Mouse (Mus musculus): ENCODE results near the gene Rec114.

Rec114 gene

DNA sequence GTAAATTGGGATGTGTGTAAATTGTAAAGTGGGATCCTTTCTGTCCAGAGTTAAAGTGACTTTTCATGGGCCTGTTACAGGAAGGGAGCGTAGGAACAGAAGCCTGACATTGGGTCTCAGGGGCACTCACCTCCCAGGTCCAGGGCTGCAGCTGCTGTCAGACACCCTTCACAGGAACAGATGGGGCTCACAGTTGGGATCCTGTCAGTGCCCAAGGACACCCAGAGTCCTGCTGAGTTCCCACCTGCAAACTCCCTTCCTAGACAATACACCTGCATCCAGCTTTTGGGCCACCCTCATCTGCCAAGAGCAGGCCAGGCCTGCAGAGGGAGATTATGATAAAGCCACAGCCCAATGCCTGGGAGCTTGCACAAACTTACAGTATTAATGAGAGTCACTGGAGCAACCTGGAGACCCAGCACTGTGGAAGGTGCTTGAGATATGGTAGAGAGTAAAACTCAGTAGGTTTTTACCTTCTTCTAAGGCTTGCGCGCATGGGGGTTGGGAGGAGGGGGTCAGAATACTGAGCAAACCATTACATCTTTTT, at the start of gene Rec114:
TSS of gene Rec114 (minus strand) at position 263 of the 547 bp plus-strand sequence.
- no peak for DNase-seq (ENCODE audit: low read depth, low spot score)

DNA sequence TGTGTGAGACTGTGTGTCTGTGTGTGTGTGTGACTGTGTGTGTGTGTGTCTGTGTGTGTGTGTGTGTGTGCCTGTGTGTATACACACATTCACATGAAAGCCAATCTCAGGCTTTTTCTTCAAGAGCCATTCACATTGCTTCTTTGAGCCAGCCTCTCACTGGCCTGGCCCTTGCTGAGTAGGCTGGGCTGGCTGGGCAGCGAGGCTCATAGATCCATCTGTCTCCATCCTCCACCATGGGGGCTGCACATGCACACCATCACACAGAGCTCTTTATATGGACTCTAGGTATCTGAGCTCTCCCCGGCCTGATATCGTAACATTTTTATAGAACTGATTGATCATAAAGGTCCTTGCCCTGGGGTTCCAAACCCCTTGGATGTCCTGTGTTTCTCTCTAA, 45.7 kb upstream of the Rec114 start:
- no peak for DNase-seq (ENCODE audit: low read depth, low spot score)

DNA sequence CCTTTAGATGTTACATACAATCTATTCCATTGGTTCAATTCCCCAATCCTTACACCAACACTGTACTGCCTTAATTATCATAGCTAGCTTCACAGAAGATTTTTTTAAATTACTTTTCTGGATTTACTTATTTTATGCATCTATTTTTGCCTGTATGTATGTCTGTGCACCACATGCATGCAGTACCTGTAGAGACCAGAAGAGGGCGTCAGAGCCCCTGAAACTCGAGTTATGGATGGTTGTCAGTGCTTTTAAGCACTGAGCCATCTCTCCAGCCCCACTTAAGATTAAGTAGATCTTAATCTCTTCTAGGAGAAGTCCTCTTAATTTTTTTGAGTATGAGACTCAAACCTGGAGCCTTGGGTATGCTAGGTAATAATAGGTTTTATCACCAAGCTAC, 31.6 kb upstream of the Rec114 start:
- peak; percentile 9 for DNase-seq (ENCODE audit: low read depth, low spot score)

DNA sequence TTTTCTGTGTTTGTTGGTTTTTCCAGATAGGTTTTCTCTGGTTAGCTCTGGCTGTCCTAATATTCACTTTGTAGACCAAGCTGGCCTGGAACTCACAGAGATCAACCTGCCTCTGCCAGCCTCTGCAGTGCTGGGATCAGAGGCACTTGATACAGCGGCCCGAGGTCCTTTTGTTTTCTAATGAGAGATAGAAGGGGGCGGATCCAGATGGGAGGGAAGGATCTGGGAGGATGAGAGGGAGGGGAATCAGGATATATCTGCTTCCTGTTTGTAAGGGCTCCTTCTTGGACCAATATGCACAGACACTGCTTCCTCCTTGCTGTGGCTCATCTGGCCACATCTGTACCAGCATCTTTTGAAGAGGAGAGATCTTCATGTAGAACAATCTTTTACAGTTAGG, 31.0 kb upstream of the Rec114 start:
- DNase-seq (ENCODE audit: low read depth, low spot score): no peak

DNA sequence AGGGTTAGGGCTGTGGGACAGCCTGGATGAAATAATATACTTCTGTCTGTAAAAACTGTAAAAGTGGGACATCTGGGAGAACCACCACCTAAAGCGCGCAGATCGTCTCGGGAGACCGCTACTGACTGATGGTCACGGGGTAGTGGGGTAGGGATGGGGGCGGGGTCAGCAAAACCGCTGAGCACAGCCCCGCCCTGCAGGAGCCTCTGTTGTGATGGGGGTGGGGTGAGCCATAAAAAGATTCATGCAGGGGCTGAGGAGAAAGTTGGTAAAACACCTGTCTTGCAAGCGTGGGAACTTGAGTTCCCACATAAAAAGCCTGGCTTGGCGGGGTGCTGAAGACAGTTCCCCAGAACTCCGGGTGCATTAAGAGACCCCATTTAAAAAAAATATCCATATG, 26.2 kb upstream of the Rec114 start:
- no peak for DNase-seq (ENCODE audit: low read depth, low spot score)

DNA sequence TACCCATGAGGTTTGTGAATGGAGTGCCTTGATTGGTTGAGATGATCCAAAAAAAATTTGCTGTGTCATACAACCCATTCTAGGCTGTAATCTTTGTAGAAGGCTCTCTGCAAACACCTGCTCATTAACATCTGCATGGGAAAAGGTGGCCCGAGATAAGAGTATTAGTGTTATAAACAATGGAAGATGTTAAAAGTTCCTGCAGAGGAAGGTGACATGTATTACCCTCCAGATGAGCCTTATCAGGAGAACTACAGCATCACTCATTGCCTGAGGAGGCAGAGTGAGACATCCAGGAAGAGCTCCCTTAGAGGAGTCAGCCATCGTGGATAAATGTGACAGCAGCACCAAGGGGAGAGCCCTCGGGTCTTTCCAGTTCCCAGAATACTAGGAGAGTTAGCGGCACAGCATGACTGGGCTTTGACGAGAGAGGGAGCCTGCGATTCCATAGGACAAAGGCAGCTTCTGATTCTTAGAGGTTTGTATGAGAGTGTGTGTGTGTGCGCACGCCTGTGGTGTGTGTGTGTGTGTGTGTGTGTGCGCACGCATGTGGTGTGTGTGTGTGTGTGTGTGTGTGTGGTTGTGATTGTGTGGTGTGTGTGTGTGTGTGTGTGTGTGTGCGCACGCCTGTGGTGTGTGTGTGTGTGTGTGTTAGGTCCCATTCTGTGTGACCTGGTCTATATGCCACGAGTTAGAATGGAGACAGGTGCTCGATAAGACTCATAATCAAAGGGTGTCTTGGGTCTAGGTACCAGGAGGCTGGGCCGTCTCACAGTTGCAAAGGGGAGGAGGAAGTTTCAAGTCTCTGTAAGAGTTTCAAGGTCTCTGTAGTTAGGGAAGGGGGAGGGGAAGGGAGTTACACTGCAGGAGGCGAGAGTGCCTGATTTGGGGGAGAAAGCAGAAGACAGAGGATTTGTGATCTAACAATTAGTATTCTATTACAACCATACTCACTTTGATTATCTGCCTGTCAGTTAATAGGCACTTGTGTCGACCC, 23.5 kb upstream of the Rec114 start:
- no peak for DNase-seq (ENCODE audit: low read depth, low spot score)

DNA sequence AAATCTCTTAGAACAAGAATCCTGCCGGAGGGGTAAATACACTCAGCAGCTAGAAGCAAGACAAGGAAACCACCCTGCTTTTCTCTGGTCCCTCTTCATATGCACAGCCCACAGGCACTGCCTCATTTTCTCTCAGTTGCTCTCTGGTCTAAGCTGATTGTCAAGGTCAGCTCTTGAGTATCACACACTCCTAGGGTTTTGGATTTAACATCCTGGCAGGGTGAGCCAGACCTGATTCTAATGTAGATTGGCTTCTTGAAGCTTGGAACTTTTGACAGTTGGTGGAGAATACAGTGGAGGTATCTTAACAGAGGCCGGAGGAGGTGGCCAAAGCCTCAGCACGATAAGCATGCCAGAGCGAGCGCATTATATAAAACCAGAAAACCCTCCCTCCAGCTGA, 20.6 kb upstream of the Rec114 start:
- no peak for DNase-seq (ENCODE audit: low read depth, low spot score)

DNA sequence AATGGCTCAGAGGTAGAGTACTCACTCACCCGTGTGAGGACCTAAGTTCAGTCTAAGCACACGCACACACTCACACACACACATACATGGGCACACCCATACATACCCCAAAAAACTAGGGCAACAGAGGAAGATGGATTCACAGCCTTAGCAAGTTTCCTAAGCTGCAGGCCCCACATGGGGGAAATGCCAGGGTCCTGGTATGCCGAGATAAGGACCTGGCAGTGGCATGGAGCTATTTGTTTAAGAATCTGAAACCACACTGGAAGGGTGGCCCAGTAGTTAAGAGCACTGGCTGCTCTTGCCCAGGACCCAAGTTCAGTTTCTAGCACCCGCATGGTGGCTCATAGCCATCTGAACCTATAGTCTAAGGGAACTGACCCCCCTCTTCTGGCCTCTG, 19.4 kb upstream of the Rec114 start:
- no peak for DNase-seq (ENCODE audit: low read depth, low spot score)

DNA sequence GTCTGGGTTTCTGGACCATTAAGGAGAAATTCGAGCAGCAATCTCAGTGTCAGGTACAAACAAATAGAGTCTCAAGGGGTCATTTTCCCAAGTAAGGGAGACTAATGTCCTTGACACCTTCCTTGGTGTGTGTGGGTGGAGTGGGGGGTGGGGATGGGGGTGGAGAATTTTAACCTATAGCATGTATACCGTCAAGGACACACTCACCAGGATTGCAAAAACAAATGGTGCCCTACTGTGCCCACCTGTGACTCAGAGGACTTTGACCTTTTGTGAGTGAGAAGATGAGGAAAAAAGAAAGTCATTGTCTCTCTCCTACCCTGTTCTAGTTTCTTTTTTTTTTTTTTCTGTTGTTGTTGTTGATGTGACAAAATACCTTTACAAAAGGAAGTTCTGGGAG, 18.3 kb upstream of the Rec114 start:
- DNase-seq (ENCODE audit: low read depth, low spot score): no peak

DNA sequence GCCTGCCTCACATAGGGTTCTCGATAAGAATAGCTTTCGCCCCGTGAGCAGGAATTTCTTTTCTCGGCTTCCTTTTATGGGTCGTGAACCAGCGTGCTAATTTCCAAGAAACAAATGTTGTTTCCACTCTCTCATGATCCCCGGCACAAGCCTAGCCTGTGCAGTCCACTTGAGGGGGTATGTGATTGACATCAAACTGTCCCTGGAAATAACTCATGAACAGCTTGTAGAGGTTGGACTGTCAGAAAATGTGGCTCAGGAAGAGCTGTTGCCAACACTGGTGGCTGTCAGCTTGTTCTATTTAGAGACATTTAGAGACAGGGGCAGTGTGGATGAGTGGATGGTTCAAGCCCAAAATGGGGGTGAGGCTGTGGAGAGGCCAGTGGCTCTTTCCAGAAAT, 15.0 kb upstream of the Rec114 start:
- DNase-seq (ENCODE audit: low read depth, low spot score): no peak

DNA sequence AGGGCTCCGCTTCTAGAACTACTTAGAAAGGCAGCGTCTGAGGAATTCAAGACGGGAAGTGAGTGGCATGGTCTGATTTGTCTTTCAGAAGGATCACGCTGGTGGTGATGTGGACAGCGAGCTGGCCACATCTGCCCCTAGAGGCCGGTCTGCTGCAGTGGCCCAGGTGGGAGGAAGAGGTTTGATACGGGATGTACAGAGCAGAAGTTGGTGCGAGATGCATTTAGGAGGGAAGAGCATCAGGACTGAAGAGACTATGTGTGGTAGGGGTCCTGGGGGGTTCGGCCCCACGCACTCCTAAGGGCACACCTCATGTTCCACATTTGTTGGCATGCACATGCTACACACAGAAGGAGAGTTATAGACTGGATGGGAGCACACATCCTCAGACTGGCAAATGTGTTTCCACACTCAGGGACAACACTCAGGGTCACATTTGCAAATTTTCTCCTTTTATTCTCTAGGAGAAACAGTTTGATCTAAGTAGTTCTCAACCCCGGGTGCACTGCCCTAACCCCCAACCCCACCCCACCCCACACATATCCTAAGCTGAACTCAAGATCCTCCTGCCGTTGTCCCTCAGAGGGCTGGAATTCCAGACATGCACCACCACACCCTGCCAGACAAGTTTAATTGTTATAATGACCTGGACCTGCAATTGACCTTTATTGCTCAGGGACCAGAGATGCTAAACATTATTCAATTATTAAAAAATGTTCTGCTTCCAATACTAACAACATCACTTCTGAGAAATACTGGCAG, 12.8 kb upstream of the Rec114 start:
- DNase-seq (ENCODE audit: low read depth, low spot score): no peak

DNA sequence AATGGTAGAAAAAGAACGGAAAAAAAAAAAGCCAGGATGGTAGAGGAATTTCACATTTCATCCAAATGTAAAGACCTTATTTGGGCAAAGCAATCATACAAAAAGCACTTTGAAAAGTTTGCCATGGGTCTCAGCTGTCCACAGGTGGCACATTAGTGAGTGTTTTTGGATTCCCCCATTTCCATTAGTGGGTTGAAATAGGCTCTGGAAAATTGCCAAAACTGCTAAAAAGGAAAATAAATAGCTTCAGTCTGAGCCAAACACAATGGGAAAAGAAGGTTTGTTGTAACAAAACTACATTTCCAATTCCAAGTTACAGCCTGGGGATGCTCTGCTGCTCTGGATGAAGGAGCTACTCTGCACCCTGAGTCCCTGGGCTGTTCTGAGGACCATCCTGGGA, 9.8 kb upstream of the Rec114 start:
- no peak for DNase-seq (ENCODE audit: low read depth, low spot score)

DNA sequence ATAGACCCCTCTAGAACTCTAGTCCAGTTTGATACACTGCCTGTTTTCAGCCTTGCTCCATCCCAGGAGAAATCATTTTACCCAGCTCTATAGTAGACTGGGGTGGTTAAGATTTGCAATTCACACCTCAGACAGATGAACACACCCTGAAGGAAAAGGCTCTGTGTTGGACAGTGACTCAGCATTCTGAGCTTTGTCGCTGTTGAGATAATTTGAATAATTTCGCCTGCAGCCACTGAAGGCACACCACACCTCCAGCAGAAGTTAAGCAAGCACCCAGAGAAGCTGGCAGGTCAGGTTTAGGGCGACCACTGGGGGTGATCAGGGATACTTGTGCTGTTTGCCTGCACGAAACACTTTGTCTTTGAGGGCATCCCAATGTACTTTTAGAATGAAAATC, 4.4 kb upstream of the Rec114 start:
- peak; percentile 24 for DNase-seq (ENCODE audit: low read depth, low spot score)

DNA sequence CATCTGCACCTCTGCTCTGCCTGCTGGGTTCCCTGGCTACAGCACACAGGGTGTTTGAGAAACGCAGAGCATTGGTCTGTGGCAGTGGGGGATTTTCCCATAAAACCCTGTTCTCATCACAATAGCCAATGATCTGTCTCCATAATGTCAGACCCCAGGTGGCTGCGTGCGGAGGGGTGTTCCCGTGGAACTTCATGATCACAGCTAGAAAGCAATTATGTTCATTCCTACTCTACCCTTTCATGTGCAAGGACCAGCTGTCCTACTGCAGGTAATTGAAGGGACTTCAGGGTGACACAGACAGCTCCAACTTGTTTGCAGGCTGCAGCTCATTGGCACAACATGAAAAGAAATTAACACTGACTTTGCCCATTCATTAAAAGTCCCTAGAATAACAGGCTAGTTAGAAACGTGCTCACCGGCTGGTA, 3.6 kb upstream of the Rec114 start:
- no peak for DNase-seq (ENCODE audit: low read depth, low spot score)

DNA sequence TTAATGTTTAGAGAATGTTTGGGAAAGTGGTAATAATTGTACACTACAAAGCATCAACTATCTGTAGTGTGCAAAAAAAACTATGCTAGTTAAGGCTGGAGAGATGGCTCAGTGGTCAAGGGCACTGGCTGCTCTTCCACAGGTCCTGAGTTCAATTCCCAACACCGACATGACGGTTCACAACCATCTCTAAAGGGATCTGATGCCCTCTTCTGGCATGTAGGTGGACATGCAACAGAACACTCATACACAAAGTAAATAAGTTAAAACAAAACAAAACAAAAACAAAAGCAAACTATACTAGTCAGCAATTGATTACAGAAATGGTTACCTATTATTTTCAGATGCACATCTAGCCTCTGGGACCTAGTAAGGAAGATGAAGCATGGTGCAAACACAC, 1.1 kb downstream of the Rec114 start:
- DNase-seq (ENCODE audit: low read depth, low spot score): no peak

DNA sequence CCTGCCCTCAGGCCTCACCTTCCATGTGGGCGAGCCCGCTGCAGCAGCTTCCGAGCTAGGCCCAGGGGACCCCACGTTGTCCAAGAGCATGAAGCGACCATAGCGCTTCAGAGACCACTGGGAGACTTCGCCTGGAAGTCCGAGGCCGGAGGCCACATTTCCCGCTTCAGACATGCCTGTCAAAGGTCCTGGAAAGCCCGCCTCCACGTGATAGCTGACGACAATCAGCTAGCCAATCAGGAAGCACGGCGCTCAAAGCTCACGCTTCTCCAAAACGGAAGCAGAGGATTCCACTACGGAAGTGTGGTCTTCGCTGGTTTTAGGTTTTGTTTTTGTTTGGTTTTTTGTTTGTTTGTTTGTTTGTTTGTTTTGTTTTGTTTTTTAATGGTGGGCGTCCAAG, 2.4 kb downstream of the Rec114 start:
- no peak for DNase-seq (ENCODE audit: low read depth, low spot score)

DNA sequence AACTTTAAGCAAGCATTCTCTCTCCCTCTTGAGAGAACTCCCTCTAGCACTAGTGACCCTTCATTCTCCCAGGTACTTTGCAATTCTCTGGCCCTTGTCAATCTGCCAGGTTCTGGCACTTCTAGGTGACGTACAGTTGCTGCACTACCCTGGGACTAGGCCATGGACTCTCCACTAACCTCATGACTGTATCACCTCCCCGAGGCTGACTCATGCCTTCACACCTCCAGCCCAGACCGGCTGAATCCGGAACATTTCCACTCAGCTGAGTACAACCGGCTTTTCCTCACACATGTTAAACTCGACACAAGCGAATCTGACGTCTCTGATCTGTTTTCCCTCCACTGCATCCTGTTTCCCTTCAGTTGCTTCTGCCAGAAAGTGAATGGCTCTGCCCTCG, 4.0 kb downstream of the Rec114 start:
- DNase-seq (ENCODE audit: low read depth, low spot score): no peak

DNA sequence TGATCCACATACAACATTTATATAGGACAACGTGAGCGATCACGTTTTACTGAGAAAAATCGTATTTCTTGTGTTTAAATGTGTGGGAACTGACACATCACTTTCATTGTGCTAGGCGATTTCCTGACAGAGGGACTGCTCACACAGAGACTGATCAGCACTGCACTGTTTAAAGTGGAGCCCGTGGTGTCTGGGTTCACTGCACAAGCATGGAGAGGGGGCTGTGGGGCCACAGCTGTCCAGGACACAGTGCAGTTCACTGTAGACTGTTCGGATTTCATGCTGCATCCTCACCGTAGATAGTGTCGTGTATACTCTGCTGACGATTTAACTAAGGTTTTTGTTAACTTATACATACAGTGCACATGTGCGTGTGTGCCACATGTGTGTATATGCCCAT, 20.6 kb downstream of the Rec114 start:
- DNase-seq (ENCODE audit: low read depth, low spot score): no peak

DNA sequence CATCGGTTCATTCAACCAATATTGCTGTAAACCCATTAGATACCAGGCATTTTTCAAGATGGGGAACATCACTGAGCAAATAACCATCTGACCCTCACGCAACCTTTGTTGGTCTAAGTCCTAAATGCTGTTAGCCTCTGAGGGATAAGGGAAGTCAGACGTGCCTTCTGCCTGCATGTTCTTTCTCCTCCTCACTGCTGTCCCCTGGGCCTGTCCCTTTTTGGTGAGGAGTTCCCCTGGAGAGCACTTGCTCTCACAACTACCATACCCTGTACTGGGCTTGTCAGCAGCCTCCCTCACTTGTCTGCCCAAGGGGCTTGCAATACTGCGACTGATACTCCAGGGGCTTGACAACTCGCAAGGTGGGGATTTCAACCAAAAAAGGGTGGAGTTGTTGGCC, 21.6 kb downstream of the Rec114 start:
- no peak for DNase-seq (ENCODE audit: low read depth, low spot score)

DNA sequence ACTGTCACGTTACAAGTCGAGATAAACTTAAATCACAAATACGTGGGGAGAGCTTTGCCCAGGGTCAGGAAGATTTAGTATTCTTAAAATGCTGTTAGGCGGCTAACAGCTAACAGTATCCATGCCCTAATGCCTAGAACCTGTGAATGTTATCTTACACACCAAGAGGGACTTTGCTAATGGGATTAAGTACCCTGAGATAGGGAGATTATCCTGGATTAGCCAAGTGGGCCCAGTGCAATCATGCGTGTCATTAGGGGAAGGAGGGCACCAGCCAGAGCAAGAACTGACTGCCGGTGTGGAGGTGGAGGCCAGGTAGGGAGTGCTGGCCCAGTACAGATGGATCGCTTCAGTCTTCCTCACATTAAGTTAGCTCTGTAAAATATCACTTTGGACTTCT, 22.7 kb downstream of the Rec114 start:
- no peak for DNase-seq (ENCODE audit: low read depth, low spot score)

DNA sequence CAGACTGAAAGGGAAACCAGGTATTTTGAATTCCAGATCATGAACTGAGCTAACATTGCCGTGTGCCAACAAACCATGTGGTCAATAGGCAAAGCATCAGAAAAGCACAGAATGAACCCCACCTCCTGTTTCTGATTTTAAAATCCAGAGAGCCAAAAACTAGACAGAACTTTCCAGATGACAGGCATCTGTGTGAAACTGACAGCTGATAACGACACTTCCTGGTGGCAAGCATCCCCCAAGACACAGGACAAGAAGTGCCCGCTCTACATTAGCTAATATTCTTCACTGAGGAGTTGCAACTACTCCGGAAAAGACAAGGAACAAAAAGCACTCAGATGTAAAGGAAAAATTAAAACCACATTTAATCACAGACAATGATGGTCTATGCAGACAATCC, 23.6 kb downstream of the Rec114 start:
- no peak for DNase-seq (ENCODE audit: low read depth, low spot score)

DNA sequence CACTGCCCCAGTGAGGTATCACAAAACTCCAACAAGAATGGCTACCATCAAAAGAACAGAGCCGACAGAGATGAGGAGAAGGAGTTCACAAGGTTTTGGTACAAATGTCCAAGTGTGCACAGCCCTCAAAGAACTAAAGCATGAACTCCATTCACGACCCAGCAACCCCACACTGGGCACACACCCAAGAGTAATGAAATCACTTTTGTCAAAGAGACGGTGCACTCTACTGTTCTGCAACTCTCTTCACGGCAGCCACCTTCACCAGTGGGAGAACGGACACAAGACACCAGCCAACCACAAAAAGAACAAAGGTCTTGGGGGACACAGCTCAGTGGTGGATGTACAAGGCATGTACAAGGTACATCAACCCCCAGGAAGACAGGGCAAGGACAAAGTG, 24.3 kb downstream of the Rec114 start:
- DNase-seq (ENCODE audit: low read depth, low spot score): no peak

DNA sequence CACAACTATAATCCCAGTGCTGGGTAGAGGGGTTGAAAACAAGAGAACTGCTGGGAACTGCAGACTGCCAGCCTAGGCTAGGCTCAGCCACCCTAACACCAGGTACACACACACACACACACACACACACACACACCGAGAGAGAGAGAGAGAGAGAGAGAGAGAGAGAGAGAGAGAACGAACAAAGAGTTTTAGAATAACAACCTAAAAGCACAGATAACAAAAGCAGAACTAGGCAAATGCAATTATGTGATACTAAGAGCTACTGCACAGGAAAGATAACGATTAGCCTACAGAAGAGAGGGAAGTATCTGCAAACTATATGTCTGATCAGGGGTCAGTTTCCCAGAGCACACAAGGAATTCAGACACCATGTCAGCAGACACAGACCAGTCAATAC, 24.8 kb downstream of the Rec114 start:
- DNase-seq (ENCODE audit: low read depth, low spot score): no peak

Data from 3T3-L1 (cell line).